Mouse (Mus musculus): Measurements from ENCODE around the gene Shisa9. TPM values are rescaled to one million over a fixed set of nuclear protein-coding genes. Genes with fewer than 3 reads are reported as not detected.

Shisa9 gene
- polyA plus RNA-seq (2017; shearing (Covaris generic)), result not detected

GRCm38 (mm10) chr16:11983616-11984270 is at the start of gene Shisa9:
Gene Shisa9 (plus strand): TSS chr16:11984113.

Other genes starting within 250 kb of the Shisa9 start
- 18.5 TPM for gene Cpped1, start 74.7 kb upstream of the Shisa9 start, polyA plus RNA-seq (2017; shearing (Covaris generic))